11 mouse cellular contexts compared by ENCODE assay signal in genomic region chr15:100735095-100735952, GRCm38 (mm10). TPM values are rescaled to one million over a fixed set of nuclear protein-coding genes. Genes with fewer than 3 reads are reported as not detected.
DNase-seq lines count a peak whose midpoint lies in the region; ATAC-seq and TF ChIP-seq lines count a peak whose summit lies in the region.
"Had no signal": no experiment of that assay in that cellular context is flagged by ENCODE, and none has a peak within 500 bp of the region (broad histone marks: within the 10 kb centered on the region; RNA-seq: fewer than 3 reads in every experiment).

No protein-coding gene starts in this region.

- H3K4me3 ChIP-seq in midbrain, postnatal 0 days (ENCODE audit: low read depth, low read length) = no peak overlapping the region
- H3K4me3 ChIP-seq in midbrain, embryonic 14.5 days (replicated peaks; ENCODE audit: low read depth, low read length) = no peak overlapping the region
- H3K4me3 ChIP-seq: hindbrain, embryonic 15.5 days had no signal

- no peaks in the 10 kb centered on the region for H3K36me3 ChIP-seq in midbrain, postnatal 0 days (ENCODE audit: insufficient read depth, low read length)
- no peaks in the 10 kb centered on the region for H3K36me3 ChIP-seq in midbrain, embryonic 14.5 days (ENCODE audit: control insufficient read depth, insufficient read depth, low read length)
- H3K36me3 ChIP-seq: hindbrain, embryonic 15.5 days had no signal

- H3K27me3 ChIP-seq in midbrain, postnatal 0 days (ENCODE audit: insufficient read depth, low read length) = peaks cover 7% of the 10 kb centered on the region; the same call in 1 of the 2 replicates
- peaks cover under 1% of the 10 kb centered on the region for H3K27me3 ChIP-seq in midbrain, embryonic 14.5 days (ENCODE audit: control insufficient read depth, insufficient read depth, low read length)

- no peak for TF ChIP-seq POLR2A in brain, embryonic 14.5 days (IDR thresholded peaks at IDR 0.05; ENCODE audit: borderline replicate concordance, extremely low read depth, insufficient read depth, insufficient read length, poor library complexity, severe bottlenecking)

- no peak for ATAC-seq in midbrain, postnatal 0 days (ENCODE audit: low FRiP score)
- no peak for ATAC-seq in midbrain, embryonic 14.5 days (ENCODE audit: low FRiP score, low TSS enrichment)
- ATAC-seq in megakaryocyte-erythroid progenitor cell, adult 5-6 weeks (replicated peaks; ENCODE audit: low FRiP score, low TSS enrichment, poor library complexity, severe bottlenecking) = peak; percentile 55

- TF ChIP-seq CTCF in midbrain, postnatal 0 days (IDR thresholded peaks at IDR 0.05) = no peak
- no peak for TF ChIP-seq CTCF in brain, embryonic 14.5 days (IDR thresholded peaks at IDR 0.05; ENCODE audit: borderline replicate concordance, extremely low read depth, insufficient read depth, insufficient read length)

- H3K9me3 ChIP-seq in midbrain, postnatal 0 days (ENCODE audit: low read length) = no peaks in the 10 kb centered on the region
- no peaks in the 10 kb centered on the region for H3K9me3 ChIP-seq in midbrain, embryonic 14.5 days (ENCODE audit: control insufficient read depth, low read length)
- H3K9me3 ChIP-seq: hindbrain, embryonic 15.5 days had no signal

- DNase-seq in cerebellum, postnatal 14 days = peak; percentile 22 to 43
- DNase-seq in cerebellum, adult 11-12 months = no peak
- peak; percentile 36 for DNase-seq in midbrain, postnatal 0 days (ENCODE audit: low spot score)
- no peak for DNase-seq in midbrain, embryonic 14.5 days
- peak; percentile 24 for DNase-seq in brain, embryonic 14.5 days (ENCODE audit: low read depth)
- no peak for DNase-seq in T-cell, adult 2 months (ENCODE audit: low spot score)
- DNase-seq in left cerebral cortex, adult 8-10 months (ENCODE audit: low spot score in 2 of 2) = no peak
- DNase-seq: adrenal gland, postnatal 25 days; lung, embryonic 14.5 days had no signal

- no peak overlapping the region for H3K27ac ChIP-seq in midbrain, postnatal 0 days (ENCODE audit: low read depth, low read length)
- no peak overlapping the region for H3K27ac ChIP-seq in midbrain, embryonic 14.5 days (replicated peaks; ENCODE audit: low read depth, low read length)
- H3K27ac ChIP-seq: hindbrain, embryonic 15.5 days had no signal

- 78% methylated on average over 14 of the region's 15 CpGs for WGBS in midbrain, postnatal 0 days
- 80% methylated on average over 14 of the region's 15 CpGs for WGBS in midbrain, embryonic 14.5 days

- H3K4me1 ChIP-seq in midbrain, postnatal 0 days (ENCODE audit: insufficient read depth, low read length) = no peaks in the 10 kb centered on the region
- no peaks in the 10 kb centered on the region for H3K4me1 ChIP-seq in midbrain, embryonic 14.5 days (ENCODE audit: control insufficient read depth, insufficient read depth, low read length)
- H3K4me1 ChIP-seq: hindbrain, embryonic 15.5 days had no signal

- H3K9ac ChIP-seq in midbrain, postnatal 0 days (replicated peaks; ENCODE audit: low read length, poor library complexity, severe bottlenecking) = no peak overlapping the region
- H3K9ac ChIP-seq in midbrain, embryonic 14.5 days (replicated peaks; ENCODE audit: low read length) = no peak overlapping the region
- H3K9ac ChIP-seq: hindbrain, embryonic 15.5 days; lung, embryonic 14.5 days had no signal

- no peak overlapping the region for H3K4me2 ChIP-seq in midbrain, postnatal 0 days (ENCODE audit: low read depth, low read length, poor library complexity, severe bottlenecking)
- H3K4me2 ChIP-seq in midbrain, embryonic 14.5 days (ENCODE audit: low read length) = no peak overlapping the region
- H3K4me2 ChIP-seq: hindbrain, embryonic 15.5 days; lung, embryonic 14.5 days had no signal

RNA-seq across cellular contexts. Expression of gene Galnt6, which starts 6.1 kb away (rescaled TPM):
- total RNA-seq in midbrain, postnatal 0 days (2014; rRNA removed) = 0.16 and 0.71 TPM in 2 replicates
- polyA plus RNA-seq in midbrain, postnatal 0 days (2015; fragmentation: Nextera tagmentation; extraction: Ambion mirVana) = 0.20 and 0.22 TPM in 2 replicates
- 0.14 TPM in 1 of 2 replicates, not detected in the other for polyA plus RNA-seq in midbrain, embryonic 14.5 days (2014; fragmentation: Nextera tagmentation; extraction: Ambion mirVana)
- polyA plus RNA-seq in brain, embryonic 14.5 days (2012; rRNA removed) = 0.09 and 0.22 TPM in 2 replicates
- 22.4 and 22.6 TPM in 2 replicates for total RNA-seq in megakaryocyte-erythroid progenitor cell, adult 5-6 weeks (2014; fragmentation: Nextera tagmentation)
- 26.6 and 39.5 TPM in 2 replicates for total RNA-seq in megakaryocyte-erythroid progenitor cell, adult 5-6 weeks (2017)
- total RNA-seq in left cerebral cortex, adult 8-10 months (2022) = 10 to 100 TPM; 12.4 to 15.1 (median 14.4) TPM

RNA-seq across cellular contexts. Expression of gene Slc4a8, which starts 26.2 kb away (rescaled TPM):
- 31.2 and 31.8 TPM in 2 replicates for total RNA-seq in midbrain, postnatal 0 days (2014; rRNA removed)
- 31.0 and 37.3 TPM in 2 replicates for polyA plus RNA-seq in midbrain, postnatal 0 days (2015; fragmentation: Nextera tagmentation; extraction: Ambion mirVana)
- polyA plus RNA-seq in midbrain, embryonic 14.5 days (2014; fragmentation: Nextera tagmentation; extraction: Ambion mirVana) = 24.2 and 32.3 TPM in 2 replicates
- 23.8 and 31.3 TPM in 2 replicates for polyA plus RNA-seq in brain, embryonic 14.5 days (2012; rRNA removed)
- total RNA-seq in megakaryocyte-erythroid progenitor cell, adult 5-6 weeks (2014; fragmentation: Nextera tagmentation) = 0.26 and 3.1 TPM in 2 replicates
- total RNA-seq in megakaryocyte-erythroid progenitor cell, adult 5-6 weeks (2017) = 0.33 TPM in 1 of 2 replicates, not detected in the other
- 10 to 100 TPM; 60.5 to 73.8 (median 69.8) TPM for total RNA-seq in left cerebral cortex, adult 8-10 months (2022)

RNA-seq across cellular contexts. Expression of gene Cela1, which starts 47.6 kb away (rescaled TPM):
- 2.0 TPM in 1 of 2 replicates, not detected in the other for total RNA-seq in midbrain, postnatal 0 days (2014; rRNA removed)
- polyA plus RNA-seq in midbrain, postnatal 0 days (2015; fragmentation: Nextera tagmentation; extraction: Ambion mirVana) = 2.0 TPM in 2 replicates
- 0.74 TPM in 1 of 2 replicates, not detected in the other for polyA plus RNA-seq in midbrain, embryonic 14.5 days (2014; fragmentation: Nextera tagmentation; extraction: Ambion mirVana)
- polyA plus RNA-seq in brain, embryonic 14.5 days (2012; rRNA removed) = 0.68 and 0.71 TPM in 2 replicates
- 124 and 168 TPM in 2 replicates for total RNA-seq in megakaryocyte-erythroid progenitor cell, adult 5-6 weeks (2014; fragmentation: Nextera tagmentation)
- total RNA-seq in megakaryocyte-erythroid progenitor cell, adult 5-6 weeks (2017) = 87.7 and 112 TPM in 2 replicates
- 1 to 10 TPM; 1.7 to 5.8 (median 4.5) TPM for total RNA-seq in left cerebral cortex, adult 8-10 months (2022)

Comparison
In these comparisons a context has a peak if more than half of its experiments do, and no peak if none do; other contexts are left out.
1. DNase-seq: peak in cerebellum, postnatal 14 days (2 of 2), midbrain, postnatal 0 days (single experiment) and brain, embryonic 14.5 days (single experiment); none in cerebellum, adult 11-12 months (single experiment), midbrain, embryonic 14.5 days (single experiment), T-cell, adult 2 months (single experiment) and left cerebral cortex, adult 8-10 months (0 of 2).
2. RNA of gene Cela1, which starts 47.6 kb away (total RNA-seq): 87.7 to 168 TPM in megakaryocyte-erythroid progenitor cell, adult 5-6 weeks; 1.7 to 5.8 TPM in left cerebral cortex, adult 8-10 months and 2.0 TPM in midbrain, postnatal 0 days; every median in the first group is over 10 times any median in the second.